Mouse (Mus musculus) myocyte (in vitro differentiated cells): ENCODE data around the gene 1500015O10Rik. TPM values are rescaled to one million over a fixed set of nuclear protein-coding genes. Genes with fewer than 3 reads are reported as not detected.

Source experiments
- H3K27me3 ChIP-seq: one replicate; pipeline ENCODE4 v1.6.1; 2011; ENCODE audit not compliant: control insufficient read depth, insufficient read depth, insufficient read length
- H3K36me3 ChIP-seq: one replicate; pipeline ENCODE4 v1.6.1; 2011; ENCODE audit not compliant: control insufficient read depth, insufficient read depth
- H3K4me2 ChIP-seq: one replicate; pipeline ENCODE4 v1.6.1; 2011; ENCODE audit warnings: low read depth, control low read depth
- H3K4me3 ChIP-seq: one replicate; pipeline ENCODE4 v1.5.1; 2011; ENCODE audit warnings: mild to moderate bottlenecking, control low read depth, moderate library complexity
- H3K79me2 ChIP-seq: one replicate; pipeline ENCODE4 v1.6.1; 2011; ENCODE audit not compliant: control insufficient read depth, insufficient read depth
- H3ac ChIP-seq: one replicate; pipeline ENCODE4 v1.6.1; 2011; ENCODE audit not compliant: control insufficient read depth, insufficient read length
- CEBPB ChIP-seq: IDR thresholded peaks from 2 replicates; pipeline ENCODE4 v1.6.1; 2011; ENCODE audit warnings: mild to moderate bottlenecking, moderate library complexity; ENCODE audit not compliant: poor library complexity, insufficient read depth, severe bottlenecking
- E2F4 ChIP-seq: IDR thresholded peaks from one replicate; pipeline ENCODE4 v1.6.1; 2011; ENCODE audit warnings: mild to moderate bottlenecking, control low read depth, moderate library complexity; ENCODE audit not compliant: insufficient read depth
- MAX ChIP-seq: IDR thresholded peaks from one replicate; pipeline ENCODE4 v1.6.1; 2011; ENCODE audit warnings: low read depth, mild to moderate bottlenecking, control low read depth
- MYOD1 ChIP-seq, 3 experiments: IDR thresholded peaks; one replicate each; pipeline ENCODE4 v1.6.1; 2011; ENCODE audit warnings: control low read depth in 2 of 3, low read depth in 2 of 3, mild to moderate bottlenecking in 2 of 3, moderate library complexity in 1 of 3; ENCODE audit not compliant: insufficient read length in 2 of 3, control insufficient read depth in 1 of 3
- MYOG ChIP-seq, 3 experiments: IDR thresholded peaks; one replicate each; pipeline ENCODE4 v1.6.1; 2011; ENCODE audit warnings: control low read depth in 2 of 3, low read depth in 2 of 3, mild to moderate bottlenecking in 2 of 3; ENCODE audit not compliant: insufficient read length in 2 of 3, control insufficient read depth in 1 of 3, insufficient read depth in 1 of 3
- POLR2A ChIP-seq: IDR thresholded peaks from one replicate; pipeline ENCODE4 v1.6.1; 2011; ENCODE audit warnings: low read depth, mild to moderate bottlenecking, control low read depth, moderate library complexity; ENCODE audit not compliant: insufficient read length
- POLR2AphosphoS2 ChIP-seq: IDR thresholded peaks from one replicate; pipeline ENCODE4 v1.6.1; 2011; ENCODE audit warnings: low read depth, control low read depth; ENCODE audit not compliant: insufficient read length
- REST ChIP-seq: IDR thresholded peaks from one replicate; pipeline ENCODE4 v1.6.1; 2011; ENCODE audit warnings: mild to moderate bottlenecking, control low read depth, moderate library complexity; ENCODE audit not compliant: insufficient read depth, insufficient read length
- SRF ChIP-seq: IDR thresholded peaks from one replicate; pipeline ENCODE4 v1.6.1; 2011; ENCODE audit warnings: low read depth; ENCODE audit not compliant: control insufficient read depth, insufficient read length
- TCF12 ChIP-seq: IDR thresholded peaks from one replicate; pipeline ENCODE4 v1.6.1; 2011; ENCODE audit warnings: mild to moderate bottlenecking, control low read depth; ENCODE audit not compliant: poor library complexity, insufficient read depth, severe bottlenecking
- TCF3 ChIP-seq: IDR thresholded peaks from one replicate; pipeline ENCODE4 v1.6.1; 2011; ENCODE audit warnings: low read depth, control low read depth; ENCODE audit not compliant: insufficient read length
- USF1 ChIP-seq: IDR thresholded peaks from one replicate; pipeline ENCODE4 v1.6.1; 2011; ENCODE audit warnings: low read depth, mild to moderate bottlenecking, control low read depth, moderate library complexity
- polyA plus RNA-seq: library from polyadenylated mRNA; unstranded; fragments of >200 nt; fragmentation: generic; extraction: Trizol; gene quantifications from one replicate; pipeline ENCODE4 v1.2.1, GENCODE M21; 2012; ENCODE audit warnings: missing spikeins

1500015O10Rik gene
- polyA plus RNA-seq, 1 experiment = 7.2 TPM

DNA sequence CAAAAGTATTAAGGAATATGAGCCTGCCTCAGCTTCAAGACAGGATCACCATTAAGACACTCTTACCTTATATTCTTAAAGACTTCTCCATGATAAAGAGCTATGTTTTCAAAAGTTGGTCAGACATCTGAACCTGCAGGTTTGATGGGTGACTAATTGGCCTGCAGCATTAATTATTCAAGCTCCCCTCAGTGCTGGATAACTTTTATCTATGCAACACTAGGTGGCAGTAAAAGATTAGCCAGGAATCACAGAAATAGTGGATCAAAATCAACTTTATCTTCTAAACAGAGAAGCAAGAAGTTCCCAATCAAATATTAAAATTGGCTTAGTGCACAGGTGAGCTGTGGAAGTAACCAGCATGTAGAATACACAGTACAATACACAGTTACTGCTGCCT is 29.7 kb downstream of the 1500015O10Rik start:
- H3K27me3 ChIP-seq = no peaks in the 10 kb centered on the region

DNA sequence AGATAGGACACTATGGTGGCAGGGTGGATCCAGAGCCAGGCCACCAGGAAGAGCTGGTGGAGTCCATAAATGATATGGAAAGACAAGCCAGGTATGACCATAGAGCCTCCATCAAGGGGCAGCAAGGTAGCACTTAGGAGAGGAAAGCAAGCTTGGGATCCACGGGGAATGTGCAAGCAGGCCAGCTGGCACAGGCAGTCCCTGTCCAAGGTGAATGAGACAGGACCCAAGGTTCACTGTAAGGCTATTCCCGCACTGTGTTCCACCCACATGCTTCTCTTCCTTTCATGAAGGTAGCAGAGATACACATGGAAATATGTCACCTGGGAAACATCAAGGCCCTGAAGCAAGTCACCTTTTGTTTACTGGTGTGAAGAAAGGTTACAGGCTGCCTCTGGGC is 34.1 kb downstream of the 1500015O10Rik start:
- Histone ChIP-seq H3K4me2 (no peak overlapping the region), H3K79me2 (no peaks in the 10 kb centered on the region), H3K4me3 (no peak overlapping the region), H3K27me3 (no peaks in the 10 kb centered on the region), H3K36me3 (peaks cover 10% of the 10 kb centered on the region), H3ac (no peak overlapping the region)
- TF ChIP-seq REST = no peak

More for the DNA sequence above, 29.7 kb downstream of the 1500015O10Rik start:
- Histone ChIP-seq H3K4me2 (no peak overlapping the region), H3K36me3 (peaks cover 5% of the 10 kb centered on the region), H3ac (no peak overlapping the region), H3K4me3 (no peak overlapping the region), H3K79me2 (no peaks in the 10 kb centered on the region)
- no peak for TF ChIP-seq MAX
- no peak for TF ChIP-seq E2F4
- no peak for TF ChIP-seq TCF3
- no peak for TF ChIP-seq MYOG (IDR thresholded peaks at IDR 0.05; ENCODE audit: control insufficient read depth in 1 of 3, insufficient read depth in 1 of 3, insufficient read length in 2 of 3, low read depth in 2 of 3)
- no peak for TF ChIP-seq POLR2AphosphoS2
- no peak for TF ChIP-seq MYOD1 (IDR thresholded peaks at IDR 0.05; ENCODE audit: control insufficient read depth in 1 of 3, insufficient read length in 2 of 3, low read depth in 2 of 3)
- TF ChIP-seq USF1 = no peak
- TF ChIP-seq CEBPB = no peak
- TF ChIP-seq TCF12 = no peak
- TF ChIP-seq REST = no peak
- TF ChIP-seq POLR2A = no peak
- TF ChIP-seq SRF = no peak

DNA sequence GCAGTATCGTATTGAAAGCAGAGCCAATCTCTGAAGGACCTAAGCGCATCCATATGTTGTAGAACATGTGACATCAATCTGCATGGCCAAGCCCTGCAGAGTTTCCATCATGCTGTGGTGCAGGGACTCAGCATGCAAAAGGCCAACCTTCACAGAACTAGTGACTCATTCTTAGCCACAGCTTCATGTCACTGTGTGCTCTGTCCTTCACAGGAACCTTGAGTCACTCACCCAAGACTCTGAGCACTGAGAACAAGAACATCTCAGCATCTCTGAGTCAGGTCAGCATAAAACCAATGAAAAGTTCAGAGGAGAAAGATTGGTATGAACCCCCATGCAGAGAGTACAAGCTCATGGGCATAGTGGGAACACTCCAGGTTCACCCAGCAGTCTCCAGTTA is 35.9 kb downstream of the 1500015O10Rik start:
- Histone ChIP-seq H3K36me3 (peaks cover 14% of the 10 kb centered on the region), H3K27me3 (no peaks in the 10 kb centered on the region), H3K4me2 (no peak overlapping the region), H3K4me3 (no peak overlapping the region), H3K79me2 (no peaks in the 10 kb centered on the region), H3ac (no peak overlapping the region)
- TF ChIP-seq USF1 (peak; percentile 9), SRF (no peak)

DNA sequence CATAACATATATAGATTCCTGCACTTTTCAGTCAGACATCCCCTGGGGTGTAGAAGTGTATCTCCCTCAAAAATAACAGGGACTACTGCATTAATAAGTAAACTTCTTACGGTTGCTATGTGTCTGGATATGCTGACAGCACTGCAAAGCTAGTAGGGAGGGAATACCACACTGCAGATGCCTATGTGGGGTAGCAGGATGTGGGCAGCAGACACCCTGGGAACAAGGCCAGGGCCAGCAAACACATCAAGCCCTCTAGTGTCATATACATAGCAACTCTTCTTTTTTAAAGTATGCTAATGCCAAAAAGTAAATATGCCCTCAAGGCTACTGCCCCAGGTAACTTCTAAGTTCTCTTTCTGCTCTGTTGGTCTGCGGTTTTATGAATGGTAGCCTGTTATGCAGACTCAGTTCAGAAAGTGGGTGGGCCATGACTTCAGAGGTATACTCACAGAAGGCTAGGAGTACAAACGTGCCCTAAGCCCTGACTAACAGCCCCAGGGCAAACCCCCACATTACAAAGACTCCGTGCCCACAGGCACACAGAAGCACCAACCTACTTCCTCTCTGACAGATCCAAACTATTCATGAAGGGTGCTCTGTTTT is 38.1 kb downstream of the 1500015O10Rik start:
- peak overlapping the region; percentile 29 for H3K4me2 ChIP-seq
- H3K79me2 ChIP-seq = no peaks in the 10 kb centered on the region
- no peak overlapping the region for H3ac ChIP-seq
- no peak for TF ChIP-seq MYOD1 (IDR thresholded peaks at IDR 0.05; ENCODE audit: control insufficient read depth in 1 of 3, insufficient read length in 2 of 3, low read depth in 2 of 3)
- no peaks in the 10 kb centered on the region for H3K27me3 ChIP-seq
- H3K36me3 ChIP-seq = peaks cover 17% of the 10 kb centered on the region
- H3K4me3 ChIP-seq = no peak overlapping the region

DNA sequence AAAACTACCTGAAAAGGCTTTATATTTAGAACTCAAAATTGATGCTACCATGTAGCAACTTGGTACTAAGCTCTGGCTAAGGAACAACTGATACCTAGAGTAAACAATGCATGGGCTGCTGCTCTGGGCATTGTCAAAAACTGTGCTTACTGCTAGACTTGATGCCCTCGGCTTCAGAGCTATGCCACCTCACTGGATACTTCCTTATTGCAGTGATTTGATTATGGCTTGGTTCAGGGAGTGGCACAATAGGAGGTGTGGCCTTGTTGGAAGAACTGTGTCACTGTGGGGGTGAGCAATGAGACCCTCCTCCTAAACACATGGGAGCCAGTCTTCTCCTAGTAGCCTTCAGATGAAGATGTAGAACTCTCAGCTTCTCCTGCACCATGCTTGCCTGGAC is 38.9 kb downstream of the 1500015O10Rik start:
- no peak overlapping the region for H3K4me3 ChIP-seq
- peaks cover 17% of the 10 kb centered on the region for H3K36me3 ChIP-seq
- no peaks in the 10 kb centered on the region for H3K27me3 ChIP-seq
- H3K4me2 ChIP-seq = no peak overlapping the region
- TF ChIP-seq SRF (no peak), CEBPB (no peak), TCF12 (no peak), MAX (no peak), E2F4 (no peak), POLR2AphosphoS2 (no peak), TCF3 (no peak), MYOG (IDR thresholded peaks at IDR 0.05; ENCODE audit: control insufficient read depth in 1 of 3, insufficient read depth in 1 of 3, insufficient read length in 2 of 3, low read depth in 2 of 3) (no peak), USF1 (no peak), POLR2A (no peak), REST (no peak), MYOD1 (IDR thresholded peaks at IDR 0.05; ENCODE audit: control insufficient read depth in 1 of 3, insufficient read length in 2 of 3, low read depth in 2 of 3) (no peak)
- H3K79me2 ChIP-seq = no peaks in the 10 kb centered on the region
- no peak overlapping the region for H3ac ChIP-seq

DNA sequence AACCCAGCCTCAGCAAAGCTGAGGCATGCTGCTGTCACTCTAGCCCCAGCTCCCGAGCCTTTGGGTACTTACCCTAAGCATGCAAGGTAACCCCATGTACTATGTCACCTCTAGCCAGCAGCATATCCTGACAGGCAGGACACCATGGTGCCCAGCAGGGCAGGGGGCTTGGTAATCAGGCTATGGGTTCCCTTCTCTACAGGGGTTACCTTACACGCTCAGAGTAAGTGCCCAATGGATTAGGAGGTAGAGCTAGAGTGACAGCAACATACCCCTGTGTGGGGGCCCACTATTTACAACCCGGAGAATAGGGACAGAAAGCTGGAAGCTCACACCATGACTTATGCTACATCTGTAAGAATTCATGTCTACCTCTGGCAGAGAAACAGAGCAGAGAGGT is 39.6 kb downstream of the 1500015O10Rik start:
- H3K36me3 ChIP-seq = peaks cover 17% of the 10 kb centered on the region
- H3ac ChIP-seq = no peak overlapping the region
- TF ChIP-seq SRF = no peak
- no peak for TF ChIP-seq POLR2A
- TF ChIP-seq MAX = no peak
- TF ChIP-seq REST = no peak
- TF ChIP-seq USF1 = no peak
- no peak overlapping the region for H3K4me2 ChIP-seq
- no peaks in the 10 kb centered on the region for H3K27me3 ChIP-seq
- no peak overlapping the region for H3K4me3 ChIP-seq
- no peaks in the 10 kb centered on the region for H3K79me2 ChIP-seq
